Mouse (Mus musculus) kidney, adult 8-10 months (tissue): ENCODE measurements around the gene Bbs9.

Source experiments
- DNase-seq, 2 experiments: peaks; one replicate each; pipeline ENCODE4 v3.0.0; 2022

Bbs9 gene

GRCm38 (mm10) chr9:22916808-22917207 is 441.3 kb downstream of the Bbs9 start:
- no peak for DNase-seq

- no peak for DNase-seq
Observed at GRCm38 (mm10) chr9:22935645-22936044, 460.1 kb downstream of the Bbs9 start.
